Mouse (Mus musculus) ovary, postnatal 14 days (tissue): ENCODE data around the gene Rbms3.

ENCODE experiments used
- DNase-seq: peaks from one replicate; pipeline ENCODE4 v3.0.0; 2022; ENCODE audit warnings: low spot score

Gene Rbms3

GRCm38 (mm10) chr9:117629771-117630170 is at the start of gene Rbms3:
Rbms3 (minus strand) TSS chr9:117629913.
- no peak for DNase-seq

DNA sequence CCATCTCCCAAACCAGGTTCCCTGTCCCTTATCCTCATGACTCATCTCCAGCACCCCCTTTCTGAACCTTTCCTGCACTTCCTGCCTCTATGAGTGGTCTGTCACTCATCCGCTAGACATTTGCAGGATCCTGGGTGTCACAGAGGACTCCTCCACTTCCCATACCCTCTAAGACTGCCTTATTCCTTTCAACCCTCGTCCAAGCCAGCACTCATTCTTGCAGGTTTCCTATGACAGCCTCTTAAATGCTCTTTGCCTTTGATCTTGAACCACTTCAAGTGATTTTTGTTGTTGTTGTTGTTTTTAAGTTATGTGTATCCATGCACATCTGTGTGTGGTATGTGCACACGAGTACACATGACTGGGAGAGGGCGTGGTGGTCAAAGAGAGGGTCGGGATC is 43.6 kb upstream of the Rbms3 start:
- DNase-seq, result no peak

- DNase-seq, result no peak
Observed at GRCm38 (mm10) chr9:117654626-117655025, 24.9 kb upstream of the Rbms3 start.

DNA sequence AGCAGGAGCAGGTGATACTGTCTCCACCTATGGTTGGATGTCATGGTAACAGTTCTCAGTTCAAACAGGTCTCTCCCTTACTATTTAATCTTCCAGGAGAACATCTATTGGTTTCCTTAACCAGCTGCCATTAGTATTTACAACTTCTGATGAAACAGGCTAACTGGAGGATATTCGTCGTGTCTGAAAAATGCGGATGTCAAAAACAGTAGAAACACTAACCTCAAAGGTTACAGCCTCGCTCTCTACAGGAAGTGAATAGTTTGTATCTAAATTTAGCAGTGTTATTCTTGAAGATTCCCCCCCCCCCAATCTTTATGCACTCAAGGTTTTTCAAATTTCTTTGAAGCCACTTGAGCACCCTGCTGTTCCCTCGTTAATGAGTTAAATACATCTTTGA is 23.9 kb upstream of the Rbms3 start:
- DNase-seq, result no peak

- no peak for DNase-seq
Observed at GRCm38 (mm10) chr9:117646131-117646530, 16.4 kb upstream of the Rbms3 start.

DNA sequence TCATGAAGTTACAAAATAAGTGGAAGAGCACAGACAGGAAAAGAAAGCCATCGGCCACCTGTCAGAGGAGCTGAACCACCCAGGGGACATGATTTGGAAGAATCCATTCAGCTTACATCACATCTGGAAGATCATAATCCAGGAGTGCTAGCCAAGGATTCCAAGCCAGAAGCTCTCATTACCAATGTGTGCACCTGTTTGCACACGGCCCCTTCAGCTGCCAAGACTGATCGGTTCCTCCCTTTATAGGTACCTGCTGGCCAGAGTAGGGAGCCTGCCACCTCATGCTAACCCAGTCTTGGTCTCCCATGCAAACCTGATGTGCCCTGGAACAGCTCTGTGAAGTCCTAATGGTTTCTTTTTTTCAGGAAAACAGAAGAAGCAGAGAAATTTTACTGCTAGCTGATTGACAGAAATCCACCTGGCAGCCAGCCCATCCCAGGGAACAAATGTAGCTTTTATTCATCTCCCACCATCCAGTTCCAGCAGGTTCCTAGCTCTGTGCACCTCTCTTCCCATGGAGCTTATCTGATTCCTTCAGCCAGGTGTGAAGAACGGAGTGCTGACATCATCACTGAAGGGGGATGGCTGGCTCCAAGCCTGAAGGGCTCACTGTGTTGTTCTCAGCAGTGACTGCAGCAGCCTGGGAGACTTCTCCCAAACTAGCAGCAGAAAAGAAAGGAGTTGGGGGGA is 11.5 kb upstream of the Rbms3 start:
- DNase-seq, result no peak

DNA sequence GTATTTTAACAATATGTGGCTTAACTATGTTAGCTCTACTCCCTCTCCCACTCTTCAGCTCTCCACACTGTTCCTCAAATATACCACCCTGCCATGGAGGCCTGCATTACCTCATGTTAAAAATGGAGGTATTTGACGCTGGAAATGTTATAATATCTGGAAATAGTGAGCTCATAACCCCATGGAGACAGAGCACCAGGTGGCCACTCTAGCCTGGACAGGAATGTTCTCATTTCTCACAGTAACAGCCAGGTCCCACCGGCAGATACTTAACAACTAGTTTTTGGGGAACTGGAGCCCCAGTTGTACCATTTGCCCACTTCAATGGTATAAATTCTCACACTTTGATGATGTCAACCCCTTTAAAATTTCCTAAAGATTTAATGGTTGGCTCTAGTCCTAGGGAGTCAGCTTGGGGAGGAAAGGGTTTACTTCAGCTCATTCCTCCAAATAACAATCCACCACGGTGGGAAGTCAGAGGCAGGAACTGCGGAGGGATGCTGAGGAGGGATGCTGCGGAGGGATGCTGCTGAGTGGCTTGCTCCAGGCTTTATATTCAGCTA is 9.0 kb upstream of the Rbms3 start:
- DNase-seq, result no peak

- DNase-seq, result no peak
Observed at GRCm38 (mm10) chr9:117636492-117636891, 6.8 kb upstream of the Rbms3 start.

DNA sequence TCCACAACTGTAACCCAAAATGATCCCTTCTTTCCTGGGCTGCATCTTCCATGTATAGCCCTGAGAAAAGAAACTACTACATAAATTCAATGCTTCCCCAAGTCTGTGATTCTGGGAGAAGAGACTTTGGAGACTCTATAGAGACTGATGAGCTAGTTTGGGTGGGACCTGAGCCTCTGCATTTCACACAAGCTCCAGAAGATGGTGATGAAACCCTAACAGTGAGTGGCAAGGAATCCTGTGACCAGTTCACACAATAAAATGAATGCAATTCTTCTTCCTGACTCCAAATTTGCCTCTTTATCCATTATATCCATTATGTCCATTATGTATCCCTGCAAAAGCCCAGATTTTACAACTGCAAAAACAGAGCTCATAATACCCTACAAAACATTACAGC is 2.5 kb downstream of the Rbms3 start:
- DNase-seq, result no peak

DNA sequence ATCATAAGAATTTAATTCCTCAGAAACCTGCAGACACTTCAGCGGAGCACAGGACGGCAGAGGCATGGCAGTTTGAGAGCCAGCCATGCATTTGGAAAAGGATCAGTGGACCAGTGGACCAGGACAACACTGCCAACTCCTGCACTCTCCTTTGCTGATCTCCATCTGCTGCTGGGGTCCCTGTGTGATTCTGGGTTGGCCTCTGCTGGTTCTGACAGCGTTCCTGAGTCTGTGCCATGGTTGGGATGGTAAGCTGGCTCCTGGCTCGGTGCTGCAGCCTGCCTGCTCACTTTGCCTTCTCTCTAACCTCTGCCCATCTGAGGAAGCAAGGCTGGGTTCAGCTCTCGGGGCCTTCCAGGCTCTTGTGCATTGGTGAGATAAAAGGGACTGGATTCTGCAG is 28.9 kb downstream of the Rbms3 start:
- DNase-seq, result no peak

DNA sequence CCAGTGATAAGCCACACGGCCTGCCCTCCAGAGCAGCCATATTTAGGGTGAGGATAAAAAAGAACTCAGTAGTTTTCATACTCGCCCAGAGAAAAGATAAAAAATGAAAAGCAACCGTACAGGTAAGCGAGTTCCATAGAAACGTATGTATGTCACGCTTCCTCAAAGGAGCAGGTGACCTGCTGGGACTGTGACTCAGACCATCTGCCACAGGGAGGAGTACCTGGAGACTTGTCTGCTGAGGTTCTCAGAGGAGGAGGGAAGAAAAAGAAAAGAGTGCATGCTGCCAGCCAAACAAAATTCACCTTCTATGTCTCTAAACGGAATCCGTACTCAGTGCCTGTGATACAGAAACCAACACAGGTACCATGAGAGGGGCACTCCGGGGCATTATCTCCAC is 30.4 kb downstream of the Rbms3 start:
- no peak for DNase-seq

- no peak for DNase-seq
Observed at GRCm38 (mm10) chr9:117596162-117596561, 33.6 kb downstream of the Rbms3 start.

DNA sequence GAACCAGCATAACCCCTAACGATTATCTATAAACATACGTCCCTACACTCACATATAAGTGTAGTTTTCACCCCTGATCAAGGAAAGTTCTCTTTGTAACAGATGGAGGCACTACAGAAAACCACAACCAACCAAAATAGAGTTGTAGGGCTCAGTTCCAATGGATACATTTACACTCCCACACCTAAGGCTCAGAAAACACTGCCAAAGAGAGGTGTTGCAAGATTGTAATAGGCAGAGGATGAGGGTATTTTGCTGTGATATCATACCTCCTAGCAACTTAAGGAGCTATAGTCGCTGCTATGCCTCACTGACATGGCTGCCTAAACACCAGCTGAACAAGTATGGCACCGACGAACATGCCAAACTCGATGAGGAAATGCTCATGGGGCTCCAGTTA is 44.4 kb downstream of the Rbms3 start:
- no peak for DNase-seq

- no peak for DNase-seq
Observed at GRCm38 (mm10) chr9:117583638-117584037, 46.1 kb downstream of the Rbms3 start.

GRCm38 (mm10) chr9:117582591-117582990 is 47.1 kb downstream of the Rbms3 start:
- no peak for DNase-seq

- no peak for DNase-seq
Observed at GRCm38 (mm10) chr9:117571186-117571855, 58.4 kb downstream of the Rbms3 start.

GRCm38 (mm10) chr9:117570240-117570821 is 59.4 kb downstream of the Rbms3 start:
- DNase-seq, result no peak

DNA sequence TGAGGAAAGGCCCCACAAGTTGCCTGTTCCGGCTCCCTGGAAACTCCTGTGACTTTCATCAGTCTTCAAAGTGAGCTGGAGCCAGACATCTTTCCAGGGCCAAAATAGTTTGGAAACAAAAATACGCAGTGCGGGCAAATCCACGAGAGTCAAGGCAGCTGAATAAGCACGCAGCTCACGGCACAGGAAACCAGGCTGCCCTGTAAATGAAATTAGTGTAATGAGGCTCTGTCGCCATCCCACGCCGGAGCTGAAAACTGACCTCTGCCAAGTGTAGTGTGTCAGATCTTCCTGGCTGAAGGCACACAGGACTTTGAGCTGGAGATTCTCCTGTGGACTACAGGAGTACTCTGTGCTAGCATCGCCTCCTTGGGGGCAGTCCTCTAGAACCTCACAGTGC is 63.4 kb downstream of the Rbms3 start:
- no peak for DNase-seq

DNA sequence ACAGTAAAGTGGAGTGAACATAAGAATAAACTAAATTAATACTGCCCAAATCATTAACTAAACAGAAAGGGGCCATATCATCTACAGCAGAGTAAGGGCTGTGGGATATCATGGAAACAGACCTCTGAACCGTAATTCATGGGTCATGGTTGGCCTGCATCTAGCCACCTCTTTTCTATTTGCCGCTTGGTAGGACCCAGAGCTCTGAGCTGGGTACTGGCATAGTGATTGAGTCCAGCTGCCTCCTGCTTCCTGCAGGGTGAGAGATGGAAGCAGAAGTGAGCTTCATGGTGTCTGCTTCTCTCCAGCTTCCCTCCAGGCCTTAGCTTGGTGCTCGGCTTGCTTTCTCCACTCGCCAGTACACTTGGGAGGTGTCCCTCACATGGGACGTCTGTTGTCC is 71.2 kb downstream of the Rbms3 start:
- DNase-seq, result no peak

DNA sequence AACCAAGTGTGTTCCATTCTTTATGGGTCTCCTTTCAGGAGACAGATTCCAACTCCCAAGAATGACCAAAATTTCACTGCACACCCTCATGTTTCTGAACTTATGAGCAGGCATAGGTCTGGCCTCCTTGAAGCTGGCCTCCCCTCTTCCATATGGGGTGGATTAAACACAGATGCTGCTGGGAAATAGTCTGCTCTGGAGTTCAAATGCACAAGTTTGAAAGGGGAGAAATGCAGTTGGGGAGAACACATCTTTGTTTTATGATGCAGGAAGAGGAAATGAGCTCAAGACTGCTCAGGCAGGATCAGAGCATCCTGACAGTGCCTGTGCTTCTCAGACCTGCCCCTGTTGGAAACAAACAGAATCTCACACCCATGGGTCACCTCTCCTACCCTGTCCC is 75.4 kb downstream of the Rbms3 start:
- DNase-seq, result no peak

- DNase-seq, result no peak
Observed at GRCm38 (mm10) chr9:117529281-117529680, 100.4 kb downstream of the Rbms3 start.

GRCm38 (mm10) chr9:117508941-117509340 is 120.8 kb downstream of the Rbms3 start:
- no peak for DNase-seq

GRCm38 (mm10) chr9:117491866-117492265 is 137.8 kb downstream of the Rbms3 start:
- no peak for DNase-seq
